Mouse (Mus musculus) mesoderm, embryonic 11.5 days (tissue): ENCODE measurements at regions not wholly inside any gene's neighbourhood (a gene's known extent, or its start where the extent isn't known, plus 50 kb on each side); places are given as distances from the start of the nearest gene placed in this dataset.
"Not testable (repeated sequence)": the region's sequence is repeated elsewhere in the genome, so short reads cannot be mapped to it uniquely, and the experiment has no call there.

Source experiments
- DNase-seq: peaks from one replicate; pipeline ENCODE4 v3.0.0-alpha.2; 2012; ENCODE audit warnings: low read depth, low spot score

DNA sequence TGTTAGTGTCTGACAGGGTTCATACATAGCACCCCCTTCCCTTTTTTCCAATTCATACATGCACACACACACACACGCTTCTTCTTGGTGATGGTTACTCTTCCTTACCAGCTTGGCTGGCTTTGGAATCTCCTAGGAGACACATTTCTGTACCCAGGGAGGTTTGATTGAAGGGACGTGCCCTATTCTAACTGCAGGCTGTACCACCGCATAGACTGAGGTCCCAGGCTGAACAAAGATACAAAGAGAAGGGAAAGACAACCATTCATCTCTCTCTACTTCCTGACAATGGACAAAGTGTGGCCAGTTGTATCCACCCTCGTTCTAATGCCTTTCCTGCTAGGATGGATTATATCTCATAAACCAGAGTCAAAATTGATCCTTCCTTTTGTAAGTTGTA, 100.0 kb downstream of the Raet1d start:
- not testable (repeated sequence) for DNase-seq

DNA sequence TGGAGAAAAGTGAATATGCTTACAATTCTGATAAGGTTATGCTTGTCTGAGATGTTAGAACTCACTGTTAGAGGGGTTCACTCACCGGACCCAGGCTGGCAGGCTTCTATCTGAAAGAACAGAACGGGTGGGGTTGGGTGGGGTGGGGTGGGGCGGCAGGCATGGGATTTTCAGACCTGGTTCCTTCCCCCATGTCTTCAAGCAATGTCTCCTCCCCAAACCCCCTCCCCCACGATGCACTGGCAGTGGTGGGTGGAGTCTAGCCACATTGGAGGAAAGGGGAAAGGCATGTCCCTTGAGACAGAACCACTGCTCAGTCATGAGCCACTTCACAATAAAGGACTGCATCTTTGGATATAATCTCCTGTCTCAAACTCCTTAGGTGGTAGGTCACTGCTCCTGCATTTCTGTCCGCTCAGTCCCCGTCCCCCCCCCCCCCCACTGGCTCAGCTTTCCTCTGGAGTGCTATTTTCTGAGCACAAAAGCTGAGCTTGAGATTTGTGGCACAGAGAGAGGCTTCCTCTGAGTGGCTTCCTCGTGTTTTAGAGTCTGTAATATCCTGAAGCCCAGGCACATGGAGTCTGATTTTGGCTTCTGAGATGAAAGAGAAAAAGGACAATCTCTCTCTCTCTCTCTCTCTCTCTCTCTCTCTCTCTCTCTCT, 100.6 kb downstream of the Raet1d start:
- not testable (repeated sequence) for DNase-seq

GRCm38 (mm10) chr10:22461480-22462050, 101.2 kb downstream of the Raet1d start:
- DNase-seq = not testable (repeated sequence)

DNA sequence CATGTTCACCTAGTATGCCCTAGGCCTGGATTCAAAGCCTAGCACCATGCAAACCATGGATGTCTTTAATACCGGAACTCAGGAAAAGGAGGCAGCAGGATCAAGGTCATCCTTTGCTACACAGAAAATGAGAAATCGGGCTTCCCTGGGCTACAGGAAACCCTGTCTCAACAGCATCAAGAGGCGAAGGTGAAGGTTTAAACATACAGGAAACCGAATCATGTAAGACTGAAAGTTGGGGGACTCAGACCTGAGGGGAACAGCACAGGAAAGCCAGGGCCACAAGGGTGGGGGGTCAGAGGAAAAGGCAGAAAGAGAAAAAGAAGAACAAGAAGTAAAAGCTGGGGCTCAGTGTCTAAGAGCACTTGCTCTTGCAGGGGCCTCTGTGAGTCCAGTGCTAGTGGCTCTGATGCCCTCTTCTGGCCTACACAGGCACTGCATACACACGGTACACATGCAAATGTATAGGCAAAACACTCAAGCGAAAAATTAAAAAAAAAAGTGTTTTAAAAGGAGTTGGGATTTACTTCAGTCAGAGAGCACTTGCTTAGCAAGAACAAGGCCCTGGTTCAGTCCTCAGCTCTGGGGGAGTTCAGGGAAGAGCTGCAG, 111.5 kb downstream of the Raet1d start:
- not testable (repeated sequence) for DNase-seq

DNA sequence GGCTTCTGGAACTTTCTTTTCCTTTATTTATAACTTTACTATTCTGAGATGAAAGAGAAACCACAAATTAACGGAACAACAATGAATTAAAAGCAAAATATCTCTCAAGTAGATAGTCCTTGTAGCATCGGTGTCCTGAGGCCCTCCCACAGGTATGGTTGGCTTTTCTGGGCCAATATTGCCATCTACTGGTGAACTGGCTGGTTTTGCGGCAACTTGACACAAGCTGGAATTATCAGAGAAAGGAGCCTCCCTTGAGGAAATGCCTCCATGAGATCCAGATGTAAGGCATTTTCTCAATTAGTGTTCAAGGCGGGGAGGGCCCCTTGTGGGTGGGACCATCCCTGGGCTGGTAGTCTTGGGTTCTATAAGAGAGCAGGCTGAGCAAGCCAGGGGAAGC, 119.5 kb downstream of the Raet1d start:
- DNase-seq = peak; percentile 68

GRCm38 (mm10) chr10:22487071-22487470, 126.7 kb downstream of the Raet1d start:
- DNase-seq = not testable (repeated sequence)

DNA sequence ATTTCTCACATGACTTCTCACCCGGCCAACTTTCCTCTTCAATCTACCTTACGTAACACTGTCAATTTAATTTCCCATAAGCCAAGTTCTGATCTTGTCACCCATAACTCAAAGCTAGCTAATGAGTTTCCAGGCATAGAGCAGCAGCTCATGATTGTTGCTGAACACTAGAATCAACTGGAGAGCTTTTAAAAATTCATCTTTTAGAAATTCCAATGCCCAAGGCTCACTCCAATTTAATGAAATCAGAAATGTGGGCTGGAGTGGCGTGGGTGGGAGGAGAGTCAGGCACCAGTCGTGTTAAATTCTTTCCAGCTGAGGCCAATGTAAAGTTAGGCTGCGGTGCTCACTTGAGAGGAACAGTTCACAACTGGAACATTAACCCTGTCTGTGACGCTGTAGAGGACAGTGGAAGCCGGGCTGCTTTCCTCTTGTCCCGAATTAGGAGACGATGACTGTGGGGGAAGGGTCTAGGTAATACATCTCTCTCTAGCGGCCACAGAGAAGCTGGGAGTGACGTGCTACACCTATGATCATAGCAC, 131.5 kb downstream of the Raet1d start:
- DNase-seq = not testable (repeated sequence)

GRCm38 (mm10) chr10:22495975-22496496, 135.7 kb downstream of the Raet1d start:
- DNase-seq = no peak
